Mouse (Mus musculus): ENCODE results near the gene Alox12b.

Alox12b gene

DNA sequence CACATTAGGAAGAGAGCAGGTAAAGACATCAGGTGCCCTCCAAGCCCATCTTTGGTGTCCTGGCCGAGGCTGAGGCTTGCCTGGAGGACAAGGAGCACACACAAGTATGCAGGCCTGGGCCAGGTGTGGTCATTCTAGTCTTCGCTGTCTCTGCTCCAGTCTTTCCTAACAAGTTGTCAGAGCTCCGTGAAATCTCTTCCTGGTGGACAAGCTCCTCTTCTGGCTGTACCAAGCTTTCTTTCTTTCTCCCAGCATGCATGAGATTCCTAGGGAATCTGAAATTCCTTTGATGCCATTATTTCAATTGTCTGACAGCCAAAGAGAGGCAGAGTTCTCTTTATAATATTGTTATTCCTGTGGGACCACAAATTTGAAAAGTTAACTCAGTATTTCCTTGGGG is 22.7 kb downstream of the Alox12b start:
- no peak for DNase-seq

DNA sequence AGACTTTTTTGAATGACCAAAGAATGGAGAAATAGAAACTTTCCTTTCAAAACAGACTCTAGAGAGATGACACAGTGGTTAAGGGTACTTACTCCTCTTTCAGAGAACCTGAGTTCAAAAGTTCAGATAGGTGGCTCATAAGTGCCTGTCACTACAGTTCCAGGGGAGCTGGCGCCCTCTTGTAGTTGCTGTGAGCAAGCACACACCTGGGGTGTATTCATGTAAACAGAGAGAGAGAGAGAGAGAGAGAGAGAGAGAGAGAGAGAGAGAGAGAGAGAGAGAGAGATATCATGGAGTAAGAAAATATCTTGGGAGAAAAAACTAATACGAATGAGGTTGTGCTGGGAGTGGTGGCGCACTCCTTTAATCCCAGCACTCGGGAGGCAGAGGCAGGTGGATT is 23.3 kb downstream of the Alox12b start:
- no peak for DNase-seq

DNA sequence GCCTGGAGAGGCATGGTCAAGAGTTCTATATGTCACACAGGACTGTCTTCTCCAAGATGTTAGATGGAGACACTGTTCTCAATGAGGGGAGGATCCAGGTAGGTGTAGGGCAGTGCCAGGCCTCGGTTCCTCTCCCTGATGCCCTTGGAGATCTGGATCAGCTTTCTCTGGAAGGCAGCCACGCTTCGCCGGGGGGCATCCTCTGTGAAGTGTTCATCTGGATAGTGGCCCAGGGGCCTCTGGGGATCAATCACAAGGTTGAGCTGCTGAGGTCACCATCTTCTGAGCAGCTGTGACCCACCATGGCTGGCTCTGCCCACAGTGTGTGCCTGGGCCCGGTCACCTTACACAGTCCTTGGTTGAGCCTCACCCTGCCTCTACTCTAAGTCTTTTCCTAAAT is 28.2 kb downstream of the Alox12b start:
- DNase-seq = peak in 1 of 2 experiments; percentile 35

DNA sequence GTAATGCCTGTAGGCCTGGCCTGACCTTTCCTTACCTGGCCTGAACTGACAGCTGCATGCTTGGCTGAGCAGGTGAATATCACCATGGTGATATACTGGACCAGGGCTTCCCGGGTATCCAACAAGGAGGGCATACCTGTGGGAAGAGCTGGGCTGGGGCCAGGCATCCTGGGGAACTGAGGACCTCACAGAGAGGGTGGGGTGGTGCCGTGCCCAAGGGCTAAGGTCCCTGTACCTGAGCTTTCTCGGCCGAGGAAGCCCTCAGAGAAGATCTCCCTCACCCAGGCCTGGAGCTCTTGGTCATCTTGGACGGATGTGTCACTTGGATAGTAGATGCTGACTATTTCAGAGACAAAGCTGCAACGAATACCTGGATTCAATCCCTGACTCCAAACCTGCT is 29.1 kb downstream of the Alox12b start:
- DNase-seq = no peak

DNA sequence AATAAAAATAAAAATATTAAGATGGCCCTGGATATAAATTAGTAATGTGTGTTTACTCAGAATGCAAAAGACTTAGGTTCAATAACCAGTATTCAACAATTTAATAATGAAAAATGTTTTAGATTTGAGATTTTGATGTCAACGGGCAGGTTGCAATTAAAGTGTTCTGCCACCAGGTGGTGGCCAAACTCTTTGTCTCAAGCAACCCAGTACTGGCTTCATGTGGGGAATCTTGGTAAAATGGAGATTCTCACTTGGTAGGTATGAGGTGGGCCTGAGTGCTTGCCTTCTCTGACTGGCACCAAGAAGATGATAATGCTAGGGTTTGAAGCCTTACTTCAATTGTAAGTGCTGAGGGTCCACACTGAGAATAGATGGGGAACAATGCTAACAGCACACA is 36.1 kb downstream of the Alox12b start:
- DNase-seq = peak; percentile 70 to 74

DNA sequence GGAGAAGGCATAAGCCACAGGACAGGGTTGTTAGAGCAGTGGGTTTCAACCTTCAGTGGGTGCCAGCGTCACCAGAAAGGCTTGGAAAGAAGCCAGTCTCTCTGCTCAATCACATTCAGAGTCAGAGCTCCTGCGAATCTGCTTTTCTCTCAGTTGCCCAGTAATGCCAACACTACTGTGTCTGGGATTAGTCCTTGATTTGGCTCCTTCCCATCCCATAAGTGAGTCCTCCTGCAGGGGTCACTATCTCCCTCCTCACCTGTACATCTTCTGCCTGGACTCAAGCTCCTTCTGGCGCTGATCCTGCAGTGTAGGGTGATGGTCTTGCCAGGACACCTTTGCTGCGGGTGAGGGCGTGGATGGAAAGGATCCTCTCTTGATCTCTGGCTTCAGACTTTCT is 40.0 kb downstream of the Alox12b start:
- peak; percentile 69 to 76 for DNase-seq

DNA sequence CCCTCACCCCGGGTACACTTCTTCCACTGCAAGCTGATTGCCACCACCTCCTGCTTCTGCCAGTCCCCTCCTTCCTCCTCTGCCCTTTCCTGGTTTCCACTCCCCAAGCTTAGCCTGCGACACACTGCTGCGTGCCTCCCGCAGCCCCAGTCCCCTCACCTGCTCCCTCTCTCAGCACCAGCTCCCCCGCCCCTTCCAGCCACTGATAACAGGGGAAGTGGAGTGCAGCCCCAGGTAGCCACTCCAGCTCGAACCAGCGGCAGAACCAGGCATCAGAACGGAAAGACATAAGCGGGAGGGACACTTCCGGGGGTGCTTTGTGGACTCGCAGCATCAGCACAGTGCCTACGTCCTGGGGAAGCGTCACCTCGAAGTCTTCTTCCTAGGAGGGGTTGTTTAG is 40.4 kb downstream of the Alox12b start:
- no peak for DNase-seq

DNA sequence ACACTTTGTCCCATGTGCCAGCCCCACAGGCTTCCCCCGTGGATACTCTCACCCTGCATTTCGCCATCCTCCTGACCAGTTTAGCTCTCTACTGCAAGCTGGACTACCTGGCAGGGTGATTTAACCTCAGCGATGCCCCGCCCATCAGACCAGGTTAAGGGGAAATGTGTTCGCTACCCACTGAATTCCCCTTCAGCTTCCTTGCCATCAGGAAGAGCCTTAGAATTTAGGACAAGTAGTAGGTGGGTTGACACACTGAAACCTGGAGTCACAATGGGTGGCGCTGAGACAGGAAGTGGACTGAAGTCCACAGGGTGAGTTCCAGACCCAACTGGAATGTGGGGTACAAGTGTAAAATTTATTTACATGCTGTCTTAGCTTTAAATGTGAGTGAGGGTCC is 41.0 kb downstream of the Alox12b start, which contains the start of gene Alox8:
Gene Alox8 (minus strand): TSS at position 101 of the 400 bp plus-strand sequence.
- DNase-seq = no peak

DNA sequence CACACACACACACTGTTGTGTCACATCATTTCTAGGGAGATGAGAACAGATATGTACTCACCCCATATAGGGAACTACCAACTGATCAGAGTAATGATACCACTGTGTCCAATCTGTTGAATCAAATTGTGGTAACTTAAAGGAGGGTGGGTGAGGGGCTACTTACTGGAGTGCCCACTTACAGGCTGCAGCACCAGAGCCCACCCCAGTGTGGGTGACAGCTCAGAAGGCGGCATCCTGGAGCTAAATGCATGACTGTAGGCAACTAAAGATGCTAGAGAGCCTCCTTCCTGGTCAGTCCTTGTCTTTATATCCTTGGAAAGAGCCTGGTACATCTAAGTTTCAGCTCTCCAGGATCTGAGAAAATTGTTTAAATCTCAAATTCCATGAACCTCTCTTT is 42.5 kb downstream of the Alox12b start:
- no peak for DNase-seq

DNA sequence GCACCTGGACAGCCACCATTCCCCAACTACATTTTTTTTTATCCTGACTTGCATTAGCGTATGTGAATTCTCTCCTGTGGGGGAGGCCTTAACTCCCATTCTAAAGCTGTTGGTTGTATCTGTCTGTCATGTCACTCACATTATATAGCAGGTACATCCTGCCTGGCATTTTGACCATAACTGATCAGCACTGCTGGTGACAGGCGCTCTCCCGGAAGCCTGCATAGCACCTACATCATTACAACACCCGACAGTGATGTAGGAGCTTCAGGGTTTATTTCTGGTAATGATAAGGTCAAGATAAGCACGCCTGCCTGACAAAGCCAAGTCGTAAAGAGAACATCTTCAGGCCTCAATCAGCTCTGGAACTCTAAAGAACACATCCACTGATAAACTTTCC is 43.4 kb downstream of the Alox12b start:
- DNase-seq = no peak

DNA sequence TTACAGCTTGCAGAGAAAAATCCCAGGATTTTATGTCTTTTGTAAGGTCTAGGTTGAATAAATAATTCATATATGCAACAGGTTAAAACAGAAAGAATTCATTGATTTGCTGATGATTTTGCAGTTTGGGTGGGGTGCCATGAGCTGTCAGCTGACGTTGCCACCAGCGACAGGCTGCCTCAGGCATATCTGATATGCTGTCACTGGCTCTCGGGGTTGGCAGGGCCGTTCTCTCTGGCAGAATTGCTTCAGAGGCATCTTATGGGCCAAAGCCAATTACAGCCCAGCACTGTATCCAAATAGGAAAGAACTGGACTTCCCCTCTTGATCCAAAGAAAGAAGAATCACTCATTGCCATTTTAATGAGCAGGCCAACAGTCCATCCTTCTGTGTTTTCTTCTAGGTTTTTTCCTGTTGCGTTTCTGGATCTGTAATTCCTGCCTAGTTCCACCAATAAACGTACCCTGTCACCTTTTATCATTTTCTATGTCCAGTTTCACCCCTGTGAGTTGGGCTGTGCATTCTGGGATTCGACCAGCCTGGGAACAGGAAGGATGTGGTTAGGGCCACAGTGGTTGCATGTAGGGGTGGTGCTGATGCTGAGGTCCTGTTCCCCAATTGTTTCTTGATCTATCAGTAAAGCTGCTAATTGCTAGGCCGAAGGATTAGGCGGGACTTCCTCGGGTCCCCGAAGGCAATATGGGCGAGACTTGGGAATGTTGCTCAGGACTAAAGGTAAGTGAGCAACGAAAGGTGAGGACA is 45.9 kb downstream of the Alox12b start:
- DNase-seq = peak in 1 of 2 experiments; percentile 22

DNA sequence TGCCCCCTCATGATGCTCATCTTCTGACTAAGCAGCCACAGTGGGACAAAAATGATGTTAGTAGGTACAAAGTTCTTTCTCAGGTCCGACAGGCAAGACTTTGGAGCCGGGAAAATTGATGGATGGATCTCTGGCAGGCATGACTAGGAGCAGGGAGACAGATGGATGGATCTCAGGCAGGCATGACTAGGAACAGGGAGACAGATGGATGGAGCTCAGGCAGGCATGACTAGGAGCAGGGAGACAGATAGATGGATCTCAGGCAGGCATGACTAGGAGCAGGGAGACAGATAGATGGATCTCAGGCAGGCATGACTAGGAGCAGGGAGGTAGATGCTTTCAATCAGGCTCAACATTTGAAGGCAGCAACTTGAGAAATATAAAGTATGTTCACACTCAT is 54.6 kb downstream of the Alox12b start:
- DNase-seq = peak; percentile 74 to 82

DNA sequence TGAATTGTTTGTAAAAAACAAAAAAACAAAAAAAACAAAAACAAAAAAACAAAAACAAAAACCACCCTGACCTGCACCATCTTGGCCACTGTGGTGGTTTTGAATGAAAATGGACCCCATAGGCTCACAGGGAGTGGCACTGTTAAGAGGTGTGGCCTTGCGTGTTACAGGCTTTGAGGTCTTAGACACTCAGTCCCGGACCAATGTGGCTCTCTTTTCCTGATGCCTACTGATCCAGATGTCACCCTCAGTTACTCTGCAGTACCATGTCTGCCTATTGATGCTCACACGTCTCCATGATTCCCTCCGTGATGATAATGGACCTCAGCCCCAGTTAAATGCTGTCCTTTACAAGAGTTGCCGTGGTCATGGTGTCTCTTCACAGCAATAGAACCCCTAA is 60.6 kb downstream of the Alox12b start:
- DNase-seq = no peak

DNA sequence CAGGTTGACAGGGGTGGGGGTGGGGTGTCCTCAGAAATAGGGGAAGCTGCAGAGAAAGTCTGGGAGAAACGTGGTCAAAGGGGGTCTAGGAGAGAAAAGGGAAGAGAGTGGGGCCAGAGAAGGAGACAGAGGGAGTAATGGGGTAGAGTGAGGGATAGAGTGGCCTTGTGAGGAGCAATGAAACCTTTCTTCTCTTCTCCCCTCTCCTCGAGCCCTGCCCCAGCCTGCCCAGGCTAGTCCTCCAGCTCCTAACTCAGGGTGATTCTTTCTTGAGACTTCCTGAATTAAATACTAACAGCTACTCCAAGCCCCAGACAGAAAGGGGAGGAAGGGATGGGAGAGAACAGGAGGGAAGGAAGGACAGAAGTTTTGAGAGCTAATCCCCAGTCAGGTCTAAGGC is 61.9 kb downstream of the Alox12b start:
- DNase-seq = no peak
